Mouse (Mus musculus): ENCODE results near the gene Creg1. TPM values are rescaled to one million over a fixed set of nuclear protein-coding genes. Genes with fewer than 3 reads are reported as not detected.

Gene Creg1
- polyA plus RNA-seq, 1 experiment from 2014 or later, result 70.5 TPM

Other genes with a start within 250 kb of the Creg1 start
- 17.4 and 17.8 TPM in 2 replicates for gene Mpzl1, start 129.2 kb upstream of the Creg1 start, polyA plus RNA-seq (2015; fragmentation: Nextera tagmentation; extraction: Ambion mirVana)
- 221 and 236 TPM in 2 replicates for gene Rcsd1, start 54.0 kb upstream of the Creg1 start, polyA plus RNA-seq (2015; fragmentation: Nextera tagmentation; extraction: Ambion mirVana)
- 282 TPM in 2 replicates for gene Cd247, start 24.9 kb downstream of the Creg1 start, polyA plus RNA-seq (2015; fragmentation: Nextera tagmentation; extraction: Ambion mirVana)
- 11.4 and 15.7 TPM in 2 replicates for gene Pou2f1, start 238.9 kb downstream of the Creg1 start, polyA plus RNA-seq (2015; fragmentation: Nextera tagmentation; extraction: Ambion mirVana)

Data from thymus, postnatal 0 days (tissue).